Mouse (Mus musculus): ENCODE measurements around the gene Lsm10. TPM values are rescaled to one million over a fixed set of nuclear protein-coding genes. Genes with fewer than 3 reads are reported as not detected.

Lsm10 gene
- total RNA-seq (2022): 10 to 100 TPM in 1 of 4 experiments, 1 to 10 TPM in 3; 8.8 to 10.9 (median 9.4) TPM

GRCm38 (mm10) chr4:126096464-126097111 is at the start of gene Lsm10:
TSS of gene Lsm10 (plus strand) at chr4:126096623.
- peak; percentile 90 to 93 for DNase-seq (ENCODE audit: low spot score in 2 of 2)

GRCm38 (mm10) chr4:126046851-126047585 is 49.4 kb upstream of the Lsm10 start, which contains the start of gene Mrps15:
TSS of gene Mrps15 (plus strand) at chr4:126046925.
- DNase-seq (ENCODE audit: low spot score in 2 of 2): peak; percentile 62 to 80

DNA sequence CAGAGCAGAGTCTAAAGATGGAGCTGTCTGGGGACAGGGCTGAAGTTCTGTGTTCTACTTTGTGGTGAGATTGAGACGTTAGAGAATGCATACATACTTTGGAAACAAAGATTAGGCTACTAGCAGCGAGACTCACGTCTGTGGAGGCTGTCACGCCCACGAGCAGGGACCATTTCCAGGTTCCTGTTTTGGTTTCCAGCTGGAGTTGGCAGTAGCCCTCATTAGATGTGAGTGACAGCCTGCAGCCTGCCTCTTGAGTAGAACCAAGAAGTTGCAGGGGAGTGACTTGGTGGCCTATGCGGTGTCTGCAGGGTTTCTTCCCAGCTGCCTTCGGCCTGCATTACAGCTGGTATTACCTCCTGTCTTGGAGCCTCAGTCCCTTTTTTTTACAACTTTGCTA is 44.8 kb upstream of the Lsm10 start:
- no peak for DNase-seq (ENCODE audit: low spot score in 2 of 2)

DNA sequence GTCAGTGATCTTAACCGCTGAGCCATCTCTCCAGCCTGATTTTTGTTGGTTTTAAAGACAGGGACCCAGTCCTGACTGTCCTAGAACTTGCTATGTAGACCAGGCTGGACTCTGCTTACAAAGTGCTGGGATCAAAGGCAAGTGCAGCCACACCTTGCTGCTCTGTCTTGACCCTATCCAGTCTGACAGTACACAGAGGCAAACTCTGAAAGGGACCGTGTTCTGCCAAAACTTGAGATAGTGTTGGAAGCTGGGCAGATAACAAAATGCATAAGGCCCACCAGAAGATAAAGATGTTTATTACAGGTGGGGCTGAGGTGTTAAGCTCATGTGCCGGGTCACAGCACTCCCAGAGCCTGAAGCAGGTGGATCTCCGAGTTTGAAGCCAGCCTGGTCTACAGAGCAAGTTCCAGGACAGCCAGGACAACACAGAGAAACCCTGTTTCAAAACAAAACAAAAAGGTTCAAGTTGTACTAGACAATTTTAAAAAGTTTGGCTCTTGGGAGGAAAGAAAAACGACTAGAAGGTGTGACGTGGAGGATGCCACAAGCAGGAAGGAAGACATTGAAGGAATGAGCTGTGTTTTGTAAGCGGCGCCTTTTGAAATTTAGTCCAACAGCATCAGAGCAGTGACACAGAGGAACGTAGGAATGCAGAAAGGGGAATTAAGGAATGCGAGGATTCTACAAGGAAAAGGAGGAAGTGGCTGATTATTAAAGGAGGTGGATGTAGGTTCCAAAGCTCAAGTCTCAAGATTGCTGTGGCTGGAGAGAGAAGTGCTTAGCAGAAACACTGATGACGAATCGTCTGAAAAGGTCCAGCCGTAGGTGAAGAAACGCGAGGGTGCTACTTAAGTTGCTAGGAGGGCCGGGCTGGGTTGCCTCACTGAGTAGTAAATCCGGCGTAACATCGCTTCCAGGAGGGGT is 39.0 kb upstream of the Lsm10 start:
- no peak for DNase-seq (ENCODE audit: low spot score in 2 of 2)

GRCm38 (mm10) chr4:126058134-126058996 is 38.1 kb upstream of the Lsm10 start, which contains the start of gene Oscp1:
TSS of gene Oscp1 (plus strand) at chr4:126058565.
- DNase-seq (ENCODE audit: low spot score in 2 of 2): peak; percentile 76 to 78

DNA sequence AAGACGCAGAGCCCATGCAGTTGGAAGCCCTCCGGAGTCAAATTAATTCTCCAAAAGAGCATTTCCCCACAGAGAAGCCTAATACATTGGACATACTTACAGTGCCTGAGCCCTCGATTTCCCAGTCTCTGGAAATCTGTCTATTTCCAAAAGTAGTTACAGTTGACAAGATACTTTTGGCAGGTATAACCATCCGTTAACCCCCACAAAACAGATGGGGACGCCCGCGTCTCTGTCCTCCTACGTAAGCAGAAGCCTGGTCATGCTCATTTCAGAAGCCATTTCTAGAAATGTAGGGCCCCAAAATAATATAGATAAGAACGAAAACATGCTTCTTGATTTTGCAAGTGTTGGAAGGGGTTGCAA is 37.4 kb upstream of the Lsm10 start:
- no peak for DNase-seq (ENCODE audit: low spot score in 2 of 2)

GRCm38 (mm10) chr4:126062856-126063255 is 33.6 kb upstream of the Lsm10 start:
- no peak for DNase-seq (ENCODE audit: low spot score in 2 of 2)

GRCm38 (mm10) chr4:126065241-126065640 is 31.2 kb upstream of the Lsm10 start:
- no peak for DNase-seq (ENCODE audit: low spot score in 2 of 2)

DNA sequence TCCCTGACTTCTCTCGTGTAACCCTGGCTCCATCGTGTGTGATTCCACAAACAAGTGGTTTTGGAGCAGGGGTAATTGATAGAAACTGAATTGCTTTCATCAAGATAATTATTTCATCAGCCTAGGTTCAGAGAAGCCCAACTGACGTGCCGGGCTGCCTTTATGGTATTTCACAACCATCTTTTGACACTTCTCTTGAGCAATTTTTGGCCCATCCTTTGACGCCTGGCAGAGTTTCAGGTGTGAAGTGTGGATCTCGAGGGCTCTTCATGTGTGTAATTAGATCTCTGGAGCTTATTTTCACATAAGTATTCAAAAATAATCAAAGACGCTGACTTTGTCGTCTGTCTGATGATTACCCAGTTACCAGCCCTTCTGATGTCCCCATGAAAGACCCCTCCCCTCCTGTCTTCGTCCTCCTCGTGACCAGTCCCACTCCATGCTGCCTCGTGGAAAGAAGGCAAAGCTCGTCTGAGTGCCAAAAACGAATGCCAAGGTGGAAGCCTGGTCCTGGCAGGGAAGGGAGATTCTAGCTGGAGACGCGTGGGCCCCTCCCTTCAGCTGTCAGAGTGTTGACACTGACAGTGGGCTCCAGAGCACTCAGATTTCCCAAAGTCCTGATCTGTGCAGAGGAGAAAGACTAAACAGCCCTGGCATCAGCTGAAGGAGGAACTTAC is 28.9 kb upstream of the Lsm10 start:
- peak; percentile 13 to 37 for DNase-seq (ENCODE audit: low spot score in 2 of 2)

- no peak for DNase-seq (ENCODE audit: low spot score in 2 of 2)
Observed at GRCm38 (mm10) chr4:126068842-126069241, 27.6 kb upstream of the Lsm10 start.

DNA sequence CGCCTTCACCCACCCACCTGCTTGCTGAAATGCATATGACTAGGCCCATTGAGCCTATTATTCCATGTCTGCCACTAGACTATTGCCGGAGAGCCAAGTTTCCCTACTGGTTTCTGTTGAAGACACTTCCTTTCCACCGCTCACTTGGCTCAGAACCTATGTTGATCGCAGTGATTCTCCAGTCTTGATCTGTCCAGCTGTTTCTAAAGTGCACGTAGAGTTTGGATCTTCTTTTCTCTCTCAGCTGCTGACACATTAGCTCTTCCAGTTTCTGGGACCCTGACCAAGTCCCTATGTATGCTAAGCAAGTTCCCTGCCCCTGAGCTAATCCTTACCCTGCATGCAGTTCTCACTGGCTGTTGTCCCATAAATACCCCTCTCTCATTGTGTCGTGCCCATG is 18.6 kb upstream of the Lsm10 start:
- no peak for DNase-seq (ENCODE audit: low spot score in 2 of 2)

- DNase-seq (ENCODE audit: low spot score in 2 of 2): no peak
Observed at GRCm38 (mm10) chr4:126079266-126079665, 17.2 kb upstream of the Lsm10 start.

GRCm38 (mm10) chr4:126081601-126082000 is 14.8 kb upstream of the Lsm10 start:
- DNase-seq (ENCODE audit: low spot score in 2 of 2): no peak

- DNase-seq (ENCODE audit: low spot score in 2 of 2): no peak
Observed at GRCm38 (mm10) chr4:126083021-126083420, 13.4 kb upstream of the Lsm10 start.

DNA sequence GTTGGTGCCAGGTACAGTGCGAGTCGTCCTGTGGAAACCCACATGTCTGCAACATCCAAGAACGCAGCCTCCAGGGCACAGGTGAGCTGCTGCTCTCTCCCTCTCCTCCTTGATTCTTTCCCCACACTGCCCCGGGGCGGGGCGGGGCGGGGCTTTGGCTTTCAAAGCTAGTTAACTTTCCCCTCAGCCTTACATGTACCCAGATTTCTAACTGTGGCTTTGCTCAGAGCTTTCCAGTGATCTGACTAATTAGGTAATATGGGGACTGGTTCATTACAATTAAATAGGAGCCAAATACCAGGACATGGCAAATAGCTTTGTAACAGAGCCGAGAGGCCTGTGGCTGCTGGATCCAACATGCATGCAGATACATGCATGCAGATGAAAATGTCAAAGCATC is 12.0 kb upstream of the Lsm10 start:
- DNase-seq (ENCODE audit: low spot score in 2 of 2): no peak

DNA sequence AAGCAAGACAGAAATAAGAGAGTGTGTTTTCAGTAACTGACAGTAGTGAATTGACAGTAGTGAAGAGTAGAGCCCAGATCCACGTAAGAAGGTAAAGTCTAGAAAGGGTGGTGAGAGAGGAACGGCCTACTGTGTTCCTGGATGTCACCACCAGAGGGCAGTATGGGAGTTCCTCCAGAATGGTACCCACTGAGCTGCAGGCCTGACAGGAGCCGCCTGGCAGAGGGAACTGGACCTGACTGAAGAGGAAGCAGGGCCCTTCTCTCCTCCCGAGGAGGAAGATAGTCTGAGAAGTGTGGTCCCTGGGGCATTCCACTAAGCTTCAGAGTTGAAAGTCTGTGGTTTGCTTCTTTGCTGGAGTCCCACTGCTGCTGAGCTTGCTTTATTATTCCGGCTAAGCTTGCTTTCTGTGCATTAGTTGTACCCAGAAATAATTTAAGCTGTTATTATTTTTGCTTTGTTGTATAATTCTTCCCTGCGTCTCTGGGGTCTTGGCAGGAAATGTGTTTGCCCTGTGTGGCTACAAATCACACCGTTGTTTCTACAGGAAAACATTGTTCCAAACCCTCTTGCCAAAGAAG is 10.3 kb upstream of the Lsm10 start:
- peak; percentile 67 to 81 for DNase-seq (ENCODE audit: low spot score in 2 of 2)

DNA sequence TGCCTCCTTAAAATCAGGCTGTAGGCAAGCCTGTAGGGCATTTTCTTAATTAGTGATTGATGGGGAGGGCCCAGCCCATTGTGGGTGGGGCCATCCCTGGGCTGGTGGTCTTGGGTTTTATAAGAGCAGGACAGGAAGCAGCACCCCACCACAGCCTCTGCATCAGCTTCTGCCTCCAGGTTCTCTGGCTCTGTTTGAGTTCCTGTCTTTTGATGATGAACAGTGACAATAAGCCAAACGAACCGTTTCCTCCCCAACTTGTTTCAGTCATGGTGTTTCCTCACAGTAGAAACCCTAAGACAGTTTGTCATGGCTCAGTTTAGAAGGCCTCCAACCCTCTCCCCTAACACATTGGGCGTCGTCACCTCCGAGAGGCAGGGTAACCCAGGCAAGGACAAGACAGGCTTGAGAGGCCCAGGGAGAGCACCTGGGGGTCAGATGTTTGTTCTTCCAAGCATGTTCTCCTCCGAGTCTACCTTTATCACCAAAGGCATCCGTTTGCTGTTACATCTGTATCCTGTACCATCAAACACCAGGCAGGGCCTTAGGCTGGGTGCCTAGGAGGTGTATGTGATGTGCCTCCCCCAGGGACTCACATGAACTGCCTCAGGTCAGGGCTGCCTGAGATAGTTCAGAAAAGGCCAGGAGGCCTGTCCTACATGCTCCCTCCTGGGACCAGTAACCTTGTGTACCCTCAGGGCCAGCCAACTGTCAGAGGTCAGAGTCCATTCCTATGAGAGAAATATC is 6.1 kb upstream of the Lsm10 start:
- DNase-seq (ENCODE audit: low spot score in 2 of 2): no peak

DNA sequence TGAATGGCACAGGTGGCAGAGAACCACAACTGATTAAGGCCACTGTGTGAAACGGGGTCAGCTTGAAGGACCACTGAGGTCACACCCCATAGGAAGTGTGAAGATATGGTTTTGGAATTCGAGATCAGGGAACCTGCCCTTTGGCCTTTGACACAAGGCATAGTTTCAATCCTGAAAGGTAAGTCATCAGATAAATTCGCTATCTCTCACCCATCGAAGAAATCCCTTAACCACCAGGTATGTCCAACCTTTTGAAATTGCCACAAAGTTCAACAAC is 5.6 kb upstream of the Lsm10 start:
- DNase-seq (ENCODE audit: low spot score in 2 of 2): no peak

DNA sequence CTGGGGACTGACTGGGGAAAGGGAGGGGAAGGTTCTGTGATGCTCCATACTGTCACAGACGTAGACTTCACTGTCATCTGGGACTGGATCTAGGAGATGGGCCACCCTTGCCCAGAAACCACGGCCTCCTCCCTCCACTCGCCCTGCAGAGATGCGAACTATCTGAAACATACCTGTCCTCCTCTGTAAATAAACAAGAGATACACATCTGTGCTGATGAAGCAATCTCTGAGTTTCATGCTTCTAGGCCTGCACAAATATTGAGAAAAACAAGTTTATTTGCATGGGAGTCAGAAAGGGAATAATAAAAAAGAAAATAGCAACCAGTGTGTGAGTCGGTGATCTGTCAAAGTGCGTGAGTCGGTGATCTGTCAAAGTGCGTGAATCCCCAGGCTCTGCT is 4.5 kb upstream of the Lsm10 start:
- DNase-seq (ENCODE audit: low spot score in 2 of 2): no peak

Data from gastrocnemius, adult 8-10 months (tissue).